In the genomic region with DNA sequence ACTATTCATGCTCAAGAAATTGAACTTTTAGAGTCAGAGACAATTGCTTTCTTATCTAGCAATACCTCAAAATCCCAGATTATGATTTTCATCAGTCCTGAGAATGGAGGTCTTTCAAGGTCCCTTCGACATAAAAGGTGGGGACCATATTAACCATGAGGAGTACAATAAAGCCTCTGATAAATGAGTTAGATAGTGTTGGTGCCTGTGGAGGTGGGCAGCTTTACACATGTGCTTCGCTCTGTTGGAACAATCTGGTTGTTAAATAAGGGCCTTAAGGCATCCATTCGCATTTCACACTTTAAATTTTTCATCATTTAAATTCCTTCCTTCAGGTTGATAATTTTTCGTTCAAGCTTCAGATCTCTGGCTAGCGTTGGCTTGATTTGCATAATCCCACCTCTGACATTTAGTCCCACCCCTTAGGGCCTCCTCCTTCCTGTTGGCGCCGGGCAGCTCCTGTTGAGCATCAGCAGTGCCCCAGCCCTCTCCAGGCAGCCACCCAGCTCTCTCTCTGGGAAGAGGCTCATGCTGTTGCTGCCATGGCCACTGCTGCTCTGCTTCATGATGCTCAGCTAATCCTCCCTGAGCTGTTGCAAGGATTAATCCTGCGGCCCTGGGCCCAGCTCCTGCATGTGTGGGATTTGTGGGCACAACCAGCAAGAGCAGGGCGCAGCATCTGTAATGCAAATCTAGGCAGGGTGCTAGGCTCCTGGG, we compare ENCODE assay signal across 11 mouse cellular contexts. TPM values are rescaled to one million over a fixed set of nuclear protein-coding genes. Genes with fewer than 3 reads are reported as not detected.
DNase-seq lines count a peak whose midpoint lies in the region; ATAC-seq and TF ChIP-seq lines count a peak whose summit lies in the region.
"Had no signal": no experiment of that assay in that cellular context is flagged by ENCODE, and none has a peak within 500 bp of the region (broad histone marks: within the 10 kb centered on the region; RNA-seq: fewer than 3 reads in every experiment).

No protein-coding gene starts in this region.

- no peaks in the 10 kb centered on the region for H3K9me3 ChIP-seq in hindbrain, embryonic 11.5 days (ENCODE audit: control insufficient read depth, low read length)
- no peaks in the 10 kb centered on the region for H3K9me3 ChIP-seq in midbrain, embryonic 14.5 days (ENCODE audit: control insufficient read depth, low read length)
- H3K9me3 ChIP-seq: intestine, embryonic 15.5 days had no signal

- 21% methylated on average over 9 of the region's 9 CpGs for WGBS in hindbrain, embryonic 11.5 days
- WGBS in midbrain, embryonic 14.5 days = 8% methylated on average over 9 of the region's 9 CpGs

- H3K4me1 ChIP-seq in hindbrain, embryonic 11.5 days (replicated peaks; ENCODE audit: control insufficient read depth, insufficient read depth, low read length) = no peaks in the 10 kb centered on the region
- H3K4me1 ChIP-seq in midbrain, embryonic 14.5 days (ENCODE audit: control insufficient read depth, insufficient read depth, low read length) = peaks cover 10% of the 10 kb centered on the region; the same call in 1 of the 2 replicates
- H3K4me1 ChIP-seq: intestine, embryonic 15.5 days had no signal

- no peaks in the 10 kb centered on the region for H3K27me3 ChIP-seq in hindbrain, embryonic 11.5 days (ENCODE audit: control insufficient read depth, insufficient read depth, low read length)
- H3K27me3 ChIP-seq in midbrain, embryonic 14.5 days (ENCODE audit: control insufficient read depth, insufficient read depth, low read length) = no peaks in the 10 kb centered on the region
- H3K27me3 ChIP-seq: intestine, embryonic 15.5 days had no signal

- H3K27ac ChIP-seq in hindbrain, embryonic 11.5 days (ENCODE audit: low read depth, low read length) = no peak overlapping the region
- H3K27ac ChIP-seq in midbrain, embryonic 14.5 days (replicated peaks; ENCODE audit: low read depth, low read length) = peak overlapping the region; percentile 39
- H3K27ac ChIP-seq: intestine, embryonic 15.5 days had no signal

- H3K9ac ChIP-seq in hindbrain, embryonic 11.5 days (ENCODE audit: low read depth, low read length) = 0 out of 2 replicates have a peak overlapping the region, but pooled peaks have one; percentile 7
- H3K9ac ChIP-seq in midbrain, embryonic 14.5 days (replicated peaks; ENCODE audit: low read length) = no peak overlapping the region
- H3K9ac ChIP-seq: intestine, embryonic 15.5 days had no signal

- no peak for TF ChIP-seq POLR2A in brain, embryonic 14.5 days (IDR thresholded peaks at IDR 0.05; ENCODE audit: borderline replicate concordance, extremely low read depth, insufficient read depth, insufficient read length, poor library complexity, severe bottlenecking)

- no peak overlapping the region for H3K4me3 ChIP-seq in hindbrain, embryonic 11.5 days (ENCODE audit: low read depth, low read length)
- H3K4me3 ChIP-seq in midbrain, embryonic 14.5 days (replicated peaks; ENCODE audit: low read depth, low read length) = no peak overlapping the region
- H3K4me3 ChIP-seq: intestine, embryonic 15.5 days had no signal

- ATAC-seq in cerebellum, adult (ENCODE audit: insufficient number of reproducible peaks, low FRiP score, low TSS enrichment) = no peak
- peak; percentile 28; the same call in 1 of the 2 replicates for ATAC-seq in hindbrain, embryonic 11.5 days (ENCODE audit: low FRiP score)
- ATAC-seq in midbrain, embryonic 14.5 days (ENCODE audit: low FRiP score, low TSS enrichment) = peak; percentile 90
- ATAC-seq in monocyte, adult 5-6 weeks (replicated peaks; ENCODE audit: insufficient number of reproducible peaks, low FRiP score, low TSS enrichment, poor library complexity, severe bottlenecking) = no peak
- ATAC-seq: intestine, embryonic 15.5 days had no signal

- peak; percentile 13 to 24 for DNase-seq in cerebellum, postnatal 14 days
- DNase-seq in brain, embryonic 14.5 days (ENCODE audit: low read depth) = peak; percentile 78
- DNase-seq in hindbrain, embryonic 11.5 days (ENCODE audit: low spot score) = peak; percentile 24
- DNase-seq in midbrain, embryonic 14.5 days = peak; percentile 77
- no peak for DNase-seq in thymus, postnatal 0 days (ENCODE audit: low spot score)
- no peak for DNase-seq in heart, adult 9 months (ENCODE audit: low spot score in 2 of 2)
- DNase-seq: B cell, adult 2 months had no signal

- H3K36me3 ChIP-seq in hindbrain, embryonic 11.5 days (ENCODE audit: control insufficient read depth, insufficient read depth, low read length) = no peaks in the 10 kb centered on the region
- H3K36me3 ChIP-seq in midbrain, embryonic 14.5 days (ENCODE audit: control insufficient read depth, insufficient read depth, low read length) = no peaks in the 10 kb centered on the region
- H3K36me3 ChIP-seq: intestine, embryonic 15.5 days had no signal

- no peak for TF ChIP-seq CTCF in brain, embryonic 14.5 days (IDR thresholded peaks at IDR 0.05; ENCODE audit: borderline replicate concordance, extremely low read depth, insufficient read depth, insufficient read length)

- H3K4me2 ChIP-seq in hindbrain, embryonic 11.5 days (replicated peaks; ENCODE audit: low read depth, low read length) = no peak overlapping the region
- peak overlapping the region; percentile 11 for H3K4me2 ChIP-seq in midbrain, embryonic 14.5 days (ENCODE audit: low read length)
- H3K4me2 ChIP-seq: intestine, embryonic 15.5 days had no signal

RNA-seq across cellular contexts. Expression of gene Iqsec3, which starts 25.5 kb away (rescaled TPM):
- 16.7 and 31.5 TPM in 2 replicates for polyA plus RNA-seq in brain, embryonic 14.5 days (2012; rRNA removed)
- polyA plus RNA-seq in hindbrain, embryonic 11.5 days (2014; fragmentation: Nextera tagmentation; extraction: Ambion mirVana) = 1.8 and 2.5 TPM in 2 replicates
- 11.2 and 11.6 TPM in 2 replicates for polyA plus RNA-seq in midbrain, embryonic 14.5 days (2014; fragmentation: Nextera tagmentation; extraction: Ambion mirVana)
- 0.01 TPM in 1 of 2 replicates, not detected in the other for polyA plus RNA-seq in thymus, postnatal 0 days (2015; fragmentation: Nextera tagmentation; extraction: Ambion mirVana)
- total RNA-seq in monocyte, adult 5-6 weeks (2017) = not detected in 3 replicates
- polyA plus RNA-seq: lung, embryonic 16.5 days had no signal

Comparison
In these comparisons a context has a peak if more than half of its experiments do, and no peak if none do; other contexts are left out.
1. DNase-seq: peak in cerebellum, postnatal 14 days (2 of 2), brain, embryonic 14.5 days (single experiment), hindbrain, embryonic 11.5 days (single experiment) and midbrain, embryonic 14.5 days (single experiment); none in thymus, postnatal 0 days (single experiment) and heart, adult 9 months (0 of 2).
2. ATAC-seq: peak in hindbrain, embryonic 11.5 days (single experiment) and midbrain, embryonic 14.5 days (single experiment); none in cerebellum, adult (single experiment) and monocyte, adult 5-6 weeks (single experiment).